Mouse (Mus musculus): ENCODE results near the gene Lrrc27. TPM values are rescaled to one million over a fixed set of nuclear protein-coding genes. Genes with fewer than 3 reads are reported as not detected.

Lrrc27 gene
- total RNA-seq, 1 experiment = 8.2 TPM

DNA sequence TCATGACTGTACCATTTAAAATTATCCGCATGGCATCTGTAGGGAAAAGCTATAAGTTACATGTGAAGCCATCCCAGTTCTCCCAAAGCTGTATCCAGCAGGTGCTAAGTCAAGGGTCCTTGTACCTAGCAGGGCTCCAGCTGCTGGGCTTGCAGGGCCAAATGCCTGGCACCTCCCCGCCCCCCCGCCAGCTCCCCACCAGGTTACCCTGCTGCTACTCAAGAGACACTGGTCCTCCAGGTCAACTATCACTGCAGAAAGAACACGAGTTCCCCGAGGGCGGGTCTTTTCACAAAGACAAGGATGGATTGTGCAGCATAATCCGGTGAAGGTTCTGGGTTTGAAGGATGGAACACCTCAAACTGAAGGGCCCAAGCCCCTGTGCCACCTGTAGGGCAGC is 25.5 kb upstream of the Lrrc27 start:
- no peak for DNase-seq (ENCODE audit: low read depth, low spot score)
- Histone ChIP-seq H3K27ac (ENCODE audit: insufficient read depth, low read depth, low read length, poor library complexity, severe bottlenecking) (no peak overlapping the region), H3K9ac (ENCODE audit: insufficient read depth, low read depth, low read length, poor library complexity, severe bottlenecking) (no peak overlapping the region), H3K36me3 (ENCODE audit: control insufficient read depth, insufficient read depth, low read length, poor library complexity, severe bottlenecking) (no peaks in the 10 kb centered on the region), H3K4me1 (ENCODE audit: control insufficient read depth in 2 of 2, insufficient read depth in 2 of 2, low read length in 2 of 2, poor library complexity in 1 of 2) (no peaks in the 10 kb centered on the region), H3K4me3 (ENCODE audit: insufficient read depth in 1 of 2, low read depth in 1 of 2, low read length in 2 of 2, poor library complexity in 1 of 2, severe bottlenecking in 1 of 2) (peak overlapping the region; percentile 69 to 71; a peak in 2 of 4 replicates), H3K9me3 (ENCODE audit: control insufficient read depth, insufficient read depth, low read depth, low read length) (no peaks in the 10 kb centered on the region)
- TF ChIP-seq CHD2 (IDR thresholded peaks at IDR 0.05; ENCODE audit: low read depth, low read length) = no peak
- no peak for TF ChIP-seq MAFK (IDR thresholded peaks at IDR 0.05; ENCODE audit: insufficient read depth, low read depth, low read length)
- TF ChIP-seq ZC3H11A (IDR thresholded peaks at IDR 0.05; ENCODE audit: borderline replicate concordance, low read depth, low read length) = no peak
- TF ChIP-seq ZNF384 (IDR thresholded peaks at IDR 0.05; ENCODE audit: low read depth, low read length) = no peak
- TF ChIP-seq HCFC1 (IDR thresholded peaks at IDR 0.05; ENCODE audit: borderline replicate concordance, insufficient read depth, low read length) = no peak
- in situ Hi-C loops (cut with MboI; ENCODE audit: low sequenced_read_pairs in 2 of 2, unreplicated experiment in 2 of 2) = no loop called here

DNA sequence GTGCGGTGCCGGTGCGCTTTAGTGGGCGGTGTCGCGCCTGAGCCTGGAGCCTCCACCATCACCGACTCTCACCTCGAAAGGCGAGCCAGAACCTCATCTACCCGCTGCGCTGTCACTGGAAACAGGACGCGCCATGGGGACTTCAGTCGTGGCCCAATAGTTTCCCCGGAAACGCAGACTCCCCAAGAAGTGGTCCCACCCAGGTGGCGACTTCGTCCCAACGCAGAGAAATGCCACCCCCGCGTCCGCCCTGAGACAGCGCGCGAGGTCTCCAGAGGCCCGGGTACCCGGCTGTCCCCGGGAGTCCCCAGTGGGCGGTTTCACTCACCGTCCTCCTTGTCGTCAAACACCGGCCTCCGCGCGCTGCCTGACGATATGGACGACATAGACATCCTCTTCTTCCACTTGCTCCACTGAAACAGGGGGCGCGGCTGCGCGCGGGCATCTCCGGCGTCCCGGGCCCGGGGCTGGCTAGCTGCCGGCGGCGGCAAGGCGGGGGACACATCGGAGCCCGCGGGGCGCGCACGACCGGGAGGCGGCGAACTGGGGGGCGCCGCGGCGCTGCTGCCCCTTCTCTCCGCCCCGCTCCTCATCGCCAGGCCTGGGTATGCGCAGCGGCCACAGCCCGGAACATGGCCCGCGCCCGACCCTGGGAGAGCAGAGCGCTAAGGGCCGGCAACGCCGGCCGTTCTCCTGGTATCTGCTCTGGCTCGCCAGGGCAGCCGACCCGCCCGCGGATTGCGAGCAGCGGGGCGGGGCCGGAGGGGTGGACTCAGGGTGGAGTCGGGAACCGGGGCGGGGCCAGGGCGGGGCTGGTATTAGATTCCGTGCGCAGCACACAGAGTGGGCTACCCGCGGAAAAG is 24.8 kb upstream of the Lrrc27 start:
- H3K9ac ChIP-seq (ENCODE audit: insufficient read depth, low read depth, low read length, poor library complexity, severe bottlenecking) = peak overlapping the region; percentile 48
- in situ Hi-C loops (cut with MboI; ENCODE audit: low sequenced_read_pairs in 2 of 2, unreplicated experiment in 2 of 2) = no loop called here
- no peak overlapping the region for H3K27ac ChIP-seq (ENCODE audit: insufficient read depth, low read depth, low read length, poor library complexity, severe bottlenecking)
- DNase-seq (ENCODE audit: low read depth, low spot score) = peak; percentile 48
- no peaks in the 10 kb centered on the region for H3K36me3 ChIP-seq (ENCODE audit: control insufficient read depth, insufficient read depth, low read length, poor library complexity, severe bottlenecking)
- TF ChIP-seq CHD2 (IDR thresholded peaks at IDR 0.05; ENCODE audit: low read depth, low read length) (no peak), HCFC1 (IDR thresholded peaks at IDR 0.05; ENCODE audit: borderline replicate concordance, insufficient read depth, low read length) (no peak), ZNF384 (IDR thresholded peaks at IDR 0.05; ENCODE audit: low read depth, low read length) (no peak), MAFK (IDR thresholded peaks at IDR 0.05; ENCODE audit: insufficient read depth, low read depth, low read length) (no peak)
- H3K4me1 ChIP-seq (ENCODE audit: control insufficient read depth in 2 of 2, insufficient read depth in 2 of 2, low read length in 2 of 2, poor library complexity in 1 of 2) = no peaks in the 10 kb centered on the region
- H3K9me3 ChIP-seq (ENCODE audit: control insufficient read depth, insufficient read depth, low read depth, low read length) = no peaks in the 10 kb centered on the region
- peak overlapping the region; percentile 69 to 71 for H3K4me3 ChIP-seq (ENCODE audit: insufficient read depth in 1 of 2, low read depth in 1 of 2, low read length in 2 of 2, poor library complexity in 1 of 2, severe bottlenecking in 1 of 2)

DNA sequence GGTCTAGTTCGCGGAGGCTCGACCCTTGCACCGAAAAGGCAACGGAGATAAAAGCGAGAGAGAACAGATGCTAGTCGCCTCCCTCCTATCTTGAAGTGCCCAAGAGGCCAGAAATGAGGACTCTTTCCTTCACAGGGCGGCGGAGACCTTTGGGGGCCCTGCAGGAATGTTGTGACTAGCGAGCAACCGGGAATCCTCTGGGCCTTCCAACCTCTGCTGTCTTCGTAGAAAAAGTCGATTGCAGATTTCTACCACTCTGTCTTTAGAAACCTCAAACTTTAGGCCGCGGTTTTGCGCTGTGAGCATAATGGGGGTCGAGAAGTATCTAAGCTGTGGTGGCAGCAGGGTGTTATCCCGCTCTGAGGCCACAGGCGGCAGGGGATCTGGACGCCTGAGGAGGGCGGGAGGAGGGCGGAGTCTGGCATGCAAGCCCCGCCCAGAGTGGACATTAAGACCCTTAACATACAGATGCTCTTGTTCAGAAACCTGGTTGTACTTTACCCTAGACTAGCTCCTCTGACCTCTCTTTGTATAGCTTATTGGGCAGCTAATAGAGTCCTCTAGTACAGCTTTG is 24.1 kb upstream of the Lrrc27 start:
- H3K9me3 ChIP-seq (ENCODE audit: control insufficient read depth, insufficient read depth, low read depth, low read length) = no peaks in the 10 kb centered on the region
- TF ChIP-seq ZNF384 (IDR thresholded peaks at IDR 0.05; ENCODE audit: low read depth, low read length) = no peak
- no peak for TF ChIP-seq ZC3H11A (IDR thresholded peaks at IDR 0.05; ENCODE audit: borderline replicate concordance, low read depth, low read length)
- TF ChIP-seq MAFK (IDR thresholded peaks at IDR 0.05; ENCODE audit: insufficient read depth, low read depth, low read length) = no peak
- TF ChIP-seq HCFC1 (IDR thresholded peaks at IDR 0.05; ENCODE audit: borderline replicate concordance, insufficient read depth, low read length) = no peak
- no peak for TF ChIP-seq CHD2 (IDR thresholded peaks at IDR 0.05; ENCODE audit: low read depth, low read length)
- peak overlapping the region; percentile 69 to 71 for H3K4me3 ChIP-seq (ENCODE audit: insufficient read depth in 1 of 2, low read depth in 1 of 2, low read length in 2 of 2, poor library complexity in 1 of 2, severe bottlenecking in 1 of 2)
- in situ Hi-C loops (cut with MboI; ENCODE audit: low sequenced_read_pairs in 2 of 2, unreplicated experiment in 2 of 2) = no loop called here
- H3K9ac ChIP-seq (ENCODE audit: insufficient read depth, low read depth, low read length, poor library complexity, severe bottlenecking) = peak overlapping the region; percentile 23; the same call in 1 of the 2 replicates
- no peak overlapping the region for H3K27ac ChIP-seq (ENCODE audit: insufficient read depth, low read depth, low read length, poor library complexity, severe bottlenecking)
- H3K4me1 ChIP-seq (ENCODE audit: control insufficient read depth in 2 of 2, insufficient read depth in 2 of 2, low read length in 2 of 2, poor library complexity in 1 of 2) = no peaks in the 10 kb centered on the region
- no peaks in the 10 kb centered on the region for H3K36me3 ChIP-seq (ENCODE audit: control insufficient read depth, insufficient read depth, low read length, poor library complexity, severe bottlenecking)
- peak; percentile 34 for DNase-seq (ENCODE audit: low read depth, low spot score)

DNA sequence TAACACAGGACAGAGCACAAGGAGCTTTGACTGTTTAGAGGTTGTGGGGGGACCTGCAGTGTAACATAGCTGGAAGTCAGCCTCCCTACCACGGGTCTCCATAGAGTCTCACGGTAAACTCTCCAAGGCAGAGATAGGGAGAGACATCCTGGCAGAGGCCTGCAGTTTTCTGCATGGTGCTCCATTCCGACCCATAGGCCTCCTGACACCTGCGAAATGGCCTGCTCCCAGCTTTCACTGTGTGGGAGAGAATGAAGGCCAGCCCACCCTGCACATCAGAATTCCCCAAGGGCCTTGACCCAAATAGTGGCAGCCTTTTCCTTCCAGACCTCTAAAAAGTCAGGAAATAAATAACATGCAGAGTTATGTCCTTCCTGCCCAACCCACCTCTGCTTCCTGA is 22.2 kb upstream of the Lrrc27 start:
- DNase-seq (ENCODE audit: low read depth, low spot score) = no peak
- TF ChIP-seq HCFC1 (IDR thresholded peaks at IDR 0.05; ENCODE audit: borderline replicate concordance, insufficient read depth, low read length) (no peak), CHD2 (IDR thresholded peaks at IDR 0.05; ENCODE audit: low read depth, low read length) (no peak), MAFK (IDR thresholded peaks at IDR 0.05; ENCODE audit: insufficient read depth, low read depth, low read length) (no peak), ZC3H11A (IDR thresholded peaks at IDR 0.05; ENCODE audit: borderline replicate concordance, low read depth, low read length) (no peak)
- in situ Hi-C loops (cut with MboI; ENCODE audit: low sequenced_read_pairs in 2 of 2, unreplicated experiment in 2 of 2) = loop anchor here in 1 of 2 experiments (10.0 kb wide), 1 partner anchor 76 kb away; no protein-coding TSS in a partner anchor

More for the DNA sequence above, 22.2 kb upstream of the Lrrc27 start:
- no peaks in the 10 kb centered on the region for H3K36me3 ChIP-seq (ENCODE audit: control insufficient read depth, insufficient read depth, low read length, poor library complexity, severe bottlenecking)
- H3K9ac ChIP-seq (ENCODE audit: insufficient read depth, low read depth, low read length, poor library complexity, severe bottlenecking) = no peak overlapping the region
- H3K27ac ChIP-seq (ENCODE audit: insufficient read depth, low read depth, low read length, poor library complexity, severe bottlenecking) = no peak overlapping the region
- H3K4me1 ChIP-seq (ENCODE audit: control insufficient read depth in 2 of 2, insufficient read depth in 2 of 2, low read length in 2 of 2, poor library complexity in 1 of 2) = no peaks in the 10 kb centered on the region
- H3K9me3 ChIP-seq (ENCODE audit: control insufficient read depth, insufficient read depth, low read depth, low read length) = no peaks in the 10 kb centered on the region
- no peak overlapping the region for H3K4me3 ChIP-seq (ENCODE audit: insufficient read depth in 1 of 2, low read depth in 1 of 2, low read length in 2 of 2, poor library complexity in 1 of 2, severe bottlenecking in 1 of 2)
